ENCODE assay signal across 19 mouse cellular contexts in the genomic region with DNA sequence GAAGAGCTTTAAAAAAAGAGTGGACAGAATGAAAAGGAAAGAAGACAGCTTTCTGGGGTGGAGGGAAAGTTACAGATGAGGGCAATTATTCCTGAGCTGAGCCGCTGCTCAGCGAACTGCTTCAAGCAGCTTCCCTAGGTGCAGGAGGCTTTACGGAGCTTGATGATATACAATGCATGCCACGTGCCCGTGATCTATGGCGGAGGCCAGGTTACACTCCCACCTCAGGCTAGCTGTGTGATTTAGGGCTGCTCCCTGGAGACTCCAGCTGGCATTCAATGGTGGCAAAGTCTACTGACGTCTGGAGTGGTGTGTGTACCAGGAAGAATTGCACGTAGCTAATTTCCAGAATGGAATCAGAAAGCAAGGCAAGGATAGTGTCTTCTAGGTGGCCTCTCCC.
DNase-seq lines count a peak whose midpoint lies in the region; ATAC-seq lines count a peak whose summit lies in the region.
"Had no signal": no experiment of that assay in that cellular context is flagged by ENCODE, and none has a peak within 500 bp of the region (broad histone marks: within the 10 kb centered on the region; RNA-seq: fewer than 3 reads in every experiment).

No protein-coding gene starts in this region.

- H3K27ac ChIP-seq in kidney, embryonic 16.5 days (ENCODE audit: low read length), result no peak overlapping the region
- no peak overlapping the region for H3K27ac ChIP-seq in neural tube, embryonic 14.5 days (ENCODE audit: low read depth, low read length)
- H3K27ac ChIP-seq: embryonic facial prominence, embryonic 12.5 days; forebrain, embryonic 15.5 days; heart, adult 2 months; heart, embryonic 15.5 days; hindbrain, embryonic 15.5 days had no signal

- ATAC-seq in kidney, embryonic 16.5 days (ENCODE audit: low FRiP score, low TSS enrichment), result peak; percentile 91
- peak; percentile 85 for ATAC-seq in neural tube, embryonic 14.5 days (ENCODE audit: low read depth)
- ATAC-seq: forebrain, embryonic 15.5 days had no signal

- no peak overlapping the region for H3K4me3 ChIP-seq in kidney, embryonic 16.5 days (ENCODE audit: low read length)
- no peak overlapping the region for H3K4me3 ChIP-seq in neural tube, embryonic 14.5 days (ENCODE audit: low read depth, low read length)
- H3K4me3 ChIP-seq: embryonic facial prominence, embryonic 12.5 days; forebrain, embryonic 15.5 days; heart, adult 2 months; heart, embryonic 15.5 days; hindbrain, embryonic 15.5 days had no signal

- H3K4me1 ChIP-seq in kidney, embryonic 16.5 days (ENCODE audit: insufficient read depth, low read length), result no peaks in the 10 kb centered on the region
- no peaks in the 10 kb centered on the region for H3K4me1 ChIP-seq in neural tube, embryonic 14.5 days (ENCODE audit: control insufficient read depth, insufficient read depth, low read length)
- H3K4me1 ChIP-seq: embryonic facial prominence, embryonic 12.5 days; forebrain, embryonic 15.5 days; heart, embryonic 15.5 days; hindbrain, embryonic 15.5 days had no signal

- H3K36me3 ChIP-seq in kidney, embryonic 16.5 days (ENCODE audit: insufficient read depth, low read length), result no peaks in the 10 kb centered on the region
- no peaks in the 10 kb centered on the region for H3K36me3 ChIP-seq in neural tube, embryonic 14.5 days (ENCODE audit: control insufficient read depth, insufficient read depth, low read length)
- H3K36me3 ChIP-seq: embryonic facial prominence, embryonic 12.5 days; forebrain, embryonic 15.5 days; heart, embryonic 15.5 days; hindbrain, embryonic 15.5 days had no signal

- DNase-seq in embryo, embryonic 11 days, result peak; percentile 9
- DNase-seq in embryo, embryonic 9.5 days (ENCODE audit: extremely low spot score), result no peak
- no peak for DNase-seq in kidney, adult 11 months
- DNase-seq in mesoderm, embryonic 11.5 days (ENCODE audit: low read depth, low spot score), result peak; percentile 59
- DNase-seq in gastrocnemius, postnatal 10 days, result no peak
- DNase-seq: adrenal gland, postnatal 10 days; cerebellum, adult 11 months; cerebellum, adult 9-10 months; cerebellum, postnatal 25 days; gastrocnemius, postnatal 14 days; heart, adult 2 months; heart, postnatal 14 days had no signal

- H3K4me2 ChIP-seq in kidney, embryonic 16.5 days (replicated peaks; ENCODE audit: low read depth, low read length), result no peak overlapping the region
- H3K4me2 ChIP-seq in neural tube, embryonic 14.5 days (ENCODE audit: low read depth, low read length), result no peak overlapping the region
- H3K4me2 ChIP-seq: embryonic facial prominence, embryonic 12.5 days; forebrain, embryonic 15.5 days; heart, embryonic 11.5 days; heart, embryonic 15.5 days; hindbrain, embryonic 15.5 days had no signal

- 12% methylated on average over 8 of the region's 8 CpGs for WGBS in kidney, embryonic 16.5 days
- WGBS in neural tube, embryonic 14.5 days, result 42% methylated on average over 8 of the region's 8 CpGs

- 0 out of 2 replicates have a peak, but pooled peaks cover 3% of the 10 kb centered on the region for H3K9me3 ChIP-seq in kidney, embryonic 16.5 days (ENCODE audit: low read length)
- no peaks in the 10 kb centered on the region for H3K9me3 ChIP-seq in neural tube, embryonic 14.5 days (ENCODE audit: control insufficient read depth, low read length)
- H3K9me3 ChIP-seq: embryonic facial prominence, embryonic 12.5 days; forebrain, embryonic 15.5 days; heart, embryonic 15.5 days; hindbrain, embryonic 15.5 days had no signal

- peaks cover 22% of the 10 kb centered on the region; the same call in 1 of the 2 replicates for H3K27me3 ChIP-seq in kidney, embryonic 16.5 days (ENCODE audit: insufficient read depth, low read length)
- H3K27me3 ChIP-seq in neural tube, embryonic 14.5 days (ENCODE audit: control insufficient read depth, insufficient read depth, low read length), result no peaks in the 10 kb centered on the region
- H3K27me3 ChIP-seq: embryonic facial prominence, embryonic 12.5 days; forebrain, embryonic 15.5 days; heart, embryonic 15.5 days; hindbrain, embryonic 15.5 days had no signal

- H3K9ac ChIP-seq in kidney, embryonic 16.5 days (replicated peaks; ENCODE audit: low read length), result no peak overlapping the region
- H3K9ac ChIP-seq in neural tube, embryonic 14.5 days (replicated peaks; ENCODE audit: low read depth, low read length), result no peak overlapping the region
- H3K9ac ChIP-seq: embryonic facial prominence, embryonic 12.5 days; forebrain, embryonic 15.5 days; heart, embryonic 15.5 days; hindbrain, embryonic 15.5 days had no signal

Comparison
In these comparisons a context has a peak if more than half of its experiments do, and no peak if none do; other contexts are left out.
1. DNase-seq: peak in embryo, embryonic 11 days (single experiment) and mesoderm, embryonic 11.5 days (single experiment); none in embryo, embryonic 9.5 days (single experiment), kidney, adult 11 months (single experiment) and gastrocnemius, postnatal 10 days (single experiment).